Mouse (Mus musculus) limb, embryonic 11.5 days (tissue): ENCODE measurements at regions not wholly inside any gene's neighbourhood (a gene's known extent, or its start where the extent isn't known, plus 50 kb on each side); places are given as distances from the start of the nearest gene placed in this dataset.

Experiments
- ATAC-seq: fragments of 200-750 bp; cut with Nextera tagmentation; 2 replicates; pipeline ENCODE4 v1.8.0; 2017; ENCODE audit warnings: low read depth; ENCODE audit not compliant: insufficient number of reproducible peaks, low FRiP score, low TSS enrichment
- DNase-seq: peaks from one replicate; pipeline ENCODE4 v3.0.0-alpha.2; 2015; ENCODE audit warnings: low spot score
- H3K27ac ChIP-seq: fragments of 300-500 bp; sonication (generic); replicated peaks from 2 replicates; pipeline ENCODE4 v1.5.1; 2014; ENCODE audit warnings: low read depth, mild to moderate bottlenecking, low read length
- H3K27me3 ChIP-seq: fragments of 300-500 bp; sonication (generic); 2 replicates; pipeline ENCODE4 v1.6.1; 2014; ENCODE audit warnings: mild to moderate bottlenecking, low read length, mixed read lengths; ENCODE audit not compliant: control insufficient read depth, insufficient read depth
- H3K36me3 ChIP-seq: fragments of 300-500 bp; sonication (generic); 2 replicates; pipeline ENCODE4 v1.6.1; 2014; ENCODE audit warnings: mild to moderate bottlenecking, low read length, moderate library complexity, mixed read lengths; ENCODE audit not compliant: control insufficient read depth, insufficient read depth
- H3K4me1 ChIP-seq: fragments of 300-500 bp; sonication (generic); 2 replicates; pipeline ENCODE4 v1.6.1; 2014; ENCODE audit warnings: low read length, mixed read lengths; ENCODE audit not compliant: control insufficient read depth, insufficient read depth
- H3K4me2 ChIP-seq: fragments of 300-500 bp; sonication (generic); 2 replicates; pipeline ENCODE4 v1.6.1; 2014; ENCODE audit warnings: low read depth, mild to moderate bottlenecking, moderate library complexity; ENCODE audit not compliant: severe bottlenecking
- H3K4me3 ChIP-seq: fragments of 300-500 bp; sonication (generic); 2 replicates; pipeline ENCODE4 v1.5.1; 2014; ENCODE audit warnings: low read depth, low read length
- H3K9ac ChIP-seq: fragments of 300-500 bp; sonication (generic); 2 replicates; pipeline ENCODE4 v1.6.1; 2014; ENCODE audit warnings: mild to moderate bottlenecking, low read length
- H3K9me3 ChIP-seq: fragments of 300-500 bp; sonication (generic); 2 replicates; pipeline ENCODE4 v1.6.1; 2016; ENCODE audit warnings: low read length; ENCODE audit not compliant: control insufficient read depth
- WGBS: fragments of 180-500 bp; shearing (Covaris S2); extraction: QIAGEN DNeasy Blood & Tissue Kit; methylation state at CpG from one replicate; pipeline ENCODE4 v1.1.7; 2014; 5-methylcytosine and 5-hydroxymethylcytosine counted together

GRCm38 (mm10) chr2:178542032-178542431 is 111.7 kb downstream of the Cdh26 start:
- Histone ChIP-seq H3K27me3 (no peaks in the 10 kb centered on the region), H3K4me1 (peaks cover 3% of the 10 kb centered on the region; the same call in 1 of the 2 replicates), H3K9me3 (no peaks in the 10 kb centered on the region), H3K4me3 (no peak overlapping the region), H3K27ac (no peak overlapping the region), H3K4me2 (no peak overlapping the region), H3K9ac (no peak overlapping the region), H3K36me3 (no peaks in the 10 kb centered on the region)
- 22% methylated on average over 2 of the region's 2 CpGs for WGBS
- DNase-seq = peak; percentile 67
- no peak for ATAC-seq

- DNase-seq (no peak), ATAC-seq (no peak)
- Histone ChIP-seq H3K4me3 (no peak overlapping the region), H3K9ac (no peak overlapping the region), H3K4me2 (no peak overlapping the region), H3K4me1 (peaks cover 5% of the 10 kb centered on the region; the same call in 1 of the 2 replicates), H3K27ac (no peak overlapping the region), H3K27me3 (no peaks in the 10 kb centered on the region), H3K36me3 (no peaks in the 10 kb centered on the region), H3K9me3 (no peaks in the 10 kb centered on the region)
- WGBS = 95% methylated on average over 1 of the region's 1 CpGs
Measured at GRCm38 (mm10) chr2:178544411-178544810, 114.1 kb downstream of the Cdh26 start.

GRCm38 (mm10) chr2:178545601-178546352 is 115.4 kb downstream of the Cdh26 start:
- no peak overlapping the region for H3K9ac ChIP-seq
- WGBS = 88% methylated on average over 15 of the region's 15 CpGs

GRCm38 (mm10) chr2:178546353-178546720 is 116.0 kb downstream of the Cdh26 start:
- ATAC-seq (no peak), DNase-seq (no peak)
- no peaks in the 10 kb centered on the region for H3K27me3 ChIP-seq
- no peaks in the 10 kb centered on the region for H3K36me3 ChIP-seq
- no peak overlapping the region for H3K4me3 ChIP-seq
- no peak overlapping the region for H3K27ac ChIP-seq
- H3K4me1 ChIP-seq = peaks cover 5% of the 10 kb centered on the region; the same call in 1 of the 2 replicates
- H3K9ac ChIP-seq = no peak overlapping the region
- 92% methylated on average over 3 of the region's 3 CpGs for WGBS
- H3K4me2 ChIP-seq = no peak overlapping the region
- H3K9me3 ChIP-seq = no peaks in the 10 kb centered on the region

More at GRCm38 (mm10) chr2:178545601-178546352, 115.4 kb downstream of the Cdh26 start:
- Histone ChIP-seq H3K9me3 (no peaks in the 10 kb centered on the region), H3K4me1 (peaks cover 5% of the 10 kb centered on the region; the same call in 1 of the 2 replicates), H3K27me3 (no peaks in the 10 kb centered on the region), H3K4me2 (no peak overlapping the region), H3K36me3 (no peaks in the 10 kb centered on the region), H3K27ac (no peak overlapping the region), H3K4me3 (no peak overlapping the region)
- ATAC-seq (no peak), DNase-seq (no peak)

- Histone ChIP-seq H3K4me3 (no peak overlapping the region), H3K4me2 (no peak overlapping the region), H3K27me3 (no peaks in the 10 kb centered on the region), H3K4me1 (peaks cover 5% of the 10 kb centered on the region; the same call in 1 of the 2 replicates), H3K9me3 (no peaks in the 10 kb centered on the region), H3K27ac (no peak overlapping the region), H3K9ac (no peak overlapping the region), H3K36me3 (no peaks in the 10 kb centered on the region)
- ATAC-seq = no peak
- 58% methylated on average over 3 of the region's 3 CpGs for WGBS
- DNase-seq = peak; percentile 49
Measured at GRCm38 (mm10) chr2:178546888-178547287, 116.6 kb downstream of the Cdh26 start.

GRCm38 (mm10) chr2:178548937-178549336 is 118.6 kb downstream of the Cdh26 start:
- no peak for ATAC-seq
- no peaks in the 10 kb centered on the region for H3K27me3 ChIP-seq
- WGBS = 83% methylated on average over 6 of the region's 6 CpGs

GRCm38 (mm10) chr2:178553736-178554135 is 123.4 kb downstream of the Cdh26 start:
- Histone ChIP-seq H3K27ac (no peak overlapping the region), H3K36me3 (no peaks in the 10 kb centered on the region), H3K4me2 (no peak overlapping the region), H3K27me3 (no peaks in the 10 kb centered on the region), H3K9ac (no peak overlapping the region), H3K4me3 (no peak overlapping the region), H3K9me3 (no peaks in the 10 kb centered on the region), H3K4me1 (no peaks in the 10 kb centered on the region)
- ATAC-seq = no peak
- no peak for DNase-seq
- WGBS = 78% methylated on average over 4 of the region's 4 CpGs

More at GRCm38 (mm10) chr2:178548937-178549336, 118.6 kb downstream of the Cdh26 start:
- no peak for DNase-seq
- Histone ChIP-seq H3K36me3 (no peaks in the 10 kb centered on the region), H3K4me1 (peaks cover 5% of the 10 kb centered on the region; the same call in 1 of the 2 replicates), H3K27ac (no peak overlapping the region), H3K4me3 (no peak overlapping the region), H3K9me3 (no peaks in the 10 kb centered on the region), H3K9ac (no peak overlapping the region), H3K4me2 (no peak overlapping the region)

- H3K9me3 ChIP-seq = no peaks in the 10 kb centered on the region
- H3K4me1 ChIP-seq = no peaks in the 10 kb centered on the region
- no peaks in the 10 kb centered on the region for H3K27me3 ChIP-seq
- H3K27ac ChIP-seq = no peak overlapping the region
- H3K36me3 ChIP-seq = no peaks in the 10 kb centered on the region
- no peak overlapping the region for H3K4me2 ChIP-seq
- H3K4me3 ChIP-seq = no peak overlapping the region
- DNase-seq (no peak), ATAC-seq (no peak)
- H3K9ac ChIP-seq = no peak overlapping the region
- WGBS = 81% methylated on average over 3 of the region's 3 CpGs
Measured at GRCm38 (mm10) chr2:178555692-178556340, 125.5 kb downstream of the Cdh26 start.
